Mouse (Mus musculus): Measurements from ENCODE around the gene Maml3. TPM values are rescaled to one million over a fixed set of nuclear protein-coding genes. Genes with fewer than 3 reads are reported as not detected.

Maml3 gene
- polyA plus RNA-seq, 1 experiment from 2014 or later, result 3.6 TPM

DNA sequence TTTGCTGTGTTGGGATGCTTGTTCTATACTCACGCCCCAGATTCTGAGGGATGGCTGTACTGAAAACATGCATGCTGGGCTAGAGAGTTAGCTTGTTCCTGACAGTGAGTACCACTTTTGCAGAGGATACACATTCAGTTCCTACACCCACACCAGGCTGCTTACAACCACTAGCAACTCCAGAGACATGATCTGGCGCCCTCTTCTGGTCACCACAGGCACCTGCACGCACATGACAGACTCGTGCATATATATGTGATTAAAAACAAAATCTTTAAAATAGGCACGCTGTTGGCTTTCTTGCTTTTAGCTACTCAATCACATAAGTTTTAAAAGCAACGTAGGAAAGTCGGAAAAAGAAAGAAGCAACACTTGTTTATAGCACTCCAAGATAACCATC lies 399.7 kb downstream of the Maml3 start:
- H3K36me3 ChIP-seq, result no peaks in the 10 kb centered on the region
- no peak overlapping the region for H3K27ac ChIP-seq
- no peak for DNase-seq (ENCODE audit: low spot score)
- H3K4me3 ChIP-seq, result no peak overlapping the region
- no peaks in the 10 kb centered on the region for H3K9me3 ChIP-seq
- H3K27me3 ChIP-seq (ENCODE audit: insufficient read depth, poor library complexity, severe bottlenecking), result no peaks in the 10 kb centered on the region
- 83% methylated on average over 7 of the region's 7 CpGs for WGBS
- H3K4me1 ChIP-seq, result peaks cover 40% of the 10 kb centered on the region

DNA sequence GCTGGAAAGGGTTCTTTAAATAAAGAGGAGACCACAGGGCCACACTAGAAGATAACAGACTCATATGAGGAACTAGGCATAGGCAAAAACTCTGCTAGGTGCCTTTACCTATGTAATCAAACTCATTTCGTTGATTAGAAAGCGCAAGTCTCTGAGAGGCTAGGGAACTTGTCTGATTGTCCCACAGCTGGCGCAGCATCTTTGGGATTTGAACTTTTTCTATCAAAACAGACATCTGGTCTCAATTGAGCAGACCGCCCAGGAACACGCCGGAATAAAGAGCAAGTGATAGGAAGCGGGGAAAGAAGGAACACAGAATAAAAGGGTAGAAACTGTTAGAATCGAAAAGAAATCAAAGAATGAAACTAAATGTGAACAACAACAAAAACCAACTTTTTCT lies 401.4 kb downstream of the Maml3 start:
- H3K27ac ChIP-seq, result peak overlapping the region; percentile 87; the same call in 1 of the 2 replicates

DNA sequence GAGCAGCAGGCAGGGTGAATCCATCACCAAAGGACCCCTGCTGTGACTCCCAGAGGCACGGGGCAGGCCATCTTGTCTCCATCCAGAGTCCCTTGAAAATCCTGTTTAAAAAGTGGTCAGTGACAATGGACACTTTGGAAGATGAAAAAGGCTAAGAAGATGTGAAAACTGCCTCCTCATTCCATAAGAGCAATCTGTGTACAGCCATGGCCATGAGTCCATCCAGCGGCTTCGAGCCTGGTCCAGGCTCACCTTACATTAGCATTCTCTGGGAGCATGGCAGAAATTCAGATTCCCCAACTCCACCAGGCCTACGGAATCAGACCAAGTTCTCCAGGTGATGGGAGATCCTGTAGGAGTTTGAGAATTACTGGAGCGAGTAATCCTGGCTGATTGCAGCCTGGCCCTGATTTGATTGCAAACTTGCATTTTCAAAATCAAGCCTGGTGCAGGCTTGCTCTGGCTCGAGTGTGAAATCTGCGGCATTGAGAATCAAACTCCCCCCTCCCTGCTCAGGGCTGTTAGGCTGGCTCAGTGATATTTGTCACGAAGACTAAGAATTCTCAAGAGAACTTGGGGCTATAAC lies 402.1 kb downstream of the Maml3 start:
- Histone ChIP-seq H3K27ac (peak overlapping the region; percentile 87; the same call in 1 of the 2 replicates), H3K36me3 (no peaks in the 10 kb centered on the region), H3K4me1 (peaks cover 24% of the 10 kb centered on the region), H3K9me3 (no peaks in the 10 kb centered on the region), H3K4me3 (no peak overlapping the region), H3K27me3 (ENCODE audit: insufficient read depth, poor library complexity, severe bottlenecking) (no peaks in the 10 kb centered on the region)
- WGBS, result 83% methylated on average over 8 of the region's 8 CpGs
- DNase-seq (ENCODE audit: low spot score), result no peak

More for the DNA sequence above, 401.4 kb downstream of the Maml3 start:
- H3K36me3 ChIP-seq, result no peaks in the 10 kb centered on the region
- H3K4me1 ChIP-seq, result peaks cover 30% of the 10 kb centered on the region
- H3K27me3 ChIP-seq (ENCODE audit: insufficient read depth, poor library complexity, severe bottlenecking), result no peaks in the 10 kb centered on the region
- no peak for DNase-seq (ENCODE audit: low spot score)
- no peaks in the 10 kb centered on the region for H3K9me3 ChIP-seq
- WGBS, result 78% methylated on average over 8 of the region's 8 CpGs
- no peak overlapping the region for H3K4me3 ChIP-seq

DNA sequence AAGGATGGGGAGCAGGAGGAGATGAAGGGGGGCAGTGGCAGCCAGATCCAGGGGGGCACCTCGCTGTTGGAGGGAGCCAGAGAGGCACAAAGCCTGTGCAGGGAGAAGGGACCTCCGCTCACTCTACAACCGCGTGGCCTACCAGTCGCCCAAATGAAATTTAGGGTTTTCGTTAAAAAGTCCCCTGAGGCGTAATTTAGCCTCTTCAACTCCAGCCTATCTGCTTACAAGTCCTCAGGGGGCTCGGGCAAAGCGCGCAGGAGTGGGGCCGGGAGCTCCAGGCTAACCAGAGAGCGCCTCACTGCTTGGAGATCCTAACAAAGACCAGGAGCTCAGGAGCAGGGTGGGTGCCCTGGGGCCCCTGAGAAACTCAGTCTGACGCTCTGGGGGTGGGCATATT lies 402.9 kb downstream of the Maml3 start:
- peak; percentile 81 for DNase-seq (ENCODE audit: low spot score)
- Histone ChIP-seq H3K4me3 (peak overlapping the region; percentile 47), H3K36me3 (no peaks in the 10 kb centered on the region), H3K9me3 (no peaks in the 10 kb centered on the region), H3K27ac (peak overlapping the region; percentile 87), H3K27me3 (ENCODE audit: insufficient read depth, poor library complexity, severe bottlenecking) (no peaks in the 10 kb centered on the region), H3K4me1 (peaks cover 23% of the 10 kb centered on the region)
- 11% methylated on average over 13 of the region's 13 CpGs for WGBS

DNA sequence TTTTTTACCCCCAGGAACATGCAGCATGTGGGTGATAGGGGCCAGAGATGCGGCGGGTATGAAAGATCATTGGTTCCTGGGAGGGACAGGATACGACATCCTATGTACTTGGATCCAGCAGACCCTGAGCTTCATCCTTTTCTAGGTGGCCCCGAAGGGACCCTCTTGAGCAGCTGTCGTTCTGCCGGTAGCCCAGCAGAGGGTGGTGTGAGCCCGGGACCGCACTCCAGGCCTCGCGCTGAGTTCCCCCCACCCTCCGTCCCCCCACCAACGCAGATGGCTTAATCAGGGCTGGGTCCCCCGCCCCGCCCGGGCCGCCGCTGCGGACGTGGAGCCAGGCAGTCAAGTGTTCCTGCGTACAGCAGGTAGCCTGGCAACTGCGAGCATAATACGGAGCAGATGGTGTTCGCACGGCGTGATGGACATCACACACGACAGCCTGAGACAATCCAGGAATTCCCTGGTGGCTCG lies 403.6 kb downstream of the Maml3 start:
- H3K27ac ChIP-seq, result peak overlapping the region; percentile 87
- peaks cover 23% of the 10 kb centered on the region for H3K4me1 ChIP-seq
- H3K36me3 ChIP-seq, result peaks cover 2% of the 10 kb centered on the region; the same call in 1 of the 2 replicates
- H3K9me3 ChIP-seq, result no peaks in the 10 kb centered on the region
- WGBS, result under 1% methylated on average over 27 of the region's 27 CpGs
- peak; percentile 94 for DNase-seq (ENCODE audit: low spot score)
- H3K27me3 ChIP-seq (ENCODE audit: insufficient read depth, poor library complexity, severe bottlenecking), result no peaks in the 10 kb centered on the region
- H3K4me3 ChIP-seq, result peak overlapping the region; percentile 47

DNA sequence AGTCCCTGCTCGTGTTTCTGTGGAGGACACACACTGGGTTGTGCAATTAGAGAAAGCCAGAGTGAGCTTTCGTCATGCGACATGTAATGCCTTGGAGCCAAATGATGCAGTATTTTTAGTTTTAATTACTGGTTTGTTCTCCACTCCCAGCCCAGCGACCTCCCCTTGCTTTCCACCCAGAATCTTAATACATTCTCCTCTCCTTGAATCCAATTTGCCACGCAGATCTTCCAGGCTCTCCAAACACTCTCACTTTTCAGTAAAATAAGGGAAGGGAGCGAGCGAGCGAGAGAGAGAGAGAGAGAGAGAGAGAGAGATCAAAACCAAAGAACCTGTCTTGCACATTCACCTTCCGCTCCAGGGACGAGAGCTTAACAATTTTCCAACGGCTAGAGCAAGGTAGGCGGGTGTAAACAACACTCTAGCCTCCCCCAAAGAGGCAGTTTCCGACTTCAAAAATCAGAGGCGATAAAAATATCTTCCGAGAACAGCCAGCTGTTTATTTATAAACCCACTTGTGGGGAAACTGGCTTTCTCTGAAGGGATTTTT lies 404.1 kb downstream of the Maml3 start:
- Histone ChIP-seq H3K27ac (peak overlapping the region; percentile 87), H3K27me3 (ENCODE audit: insufficient read depth, poor library complexity, severe bottlenecking) (no peaks in the 10 kb centered on the region), H3K36me3 (peaks cover 4% of the 10 kb centered on the region; the same call in 1 of the 2 replicates), H3K4me1 (peaks cover 23% of the 10 kb centered on the region), H3K9me3 (no peaks in the 10 kb centered on the region), H3K4me3 (peak overlapping the region; percentile 47)
- 22% methylated on average over 15 of the region's 15 CpGs for WGBS
- DNase-seq (ENCODE audit: low spot score), result no peak

DNA sequence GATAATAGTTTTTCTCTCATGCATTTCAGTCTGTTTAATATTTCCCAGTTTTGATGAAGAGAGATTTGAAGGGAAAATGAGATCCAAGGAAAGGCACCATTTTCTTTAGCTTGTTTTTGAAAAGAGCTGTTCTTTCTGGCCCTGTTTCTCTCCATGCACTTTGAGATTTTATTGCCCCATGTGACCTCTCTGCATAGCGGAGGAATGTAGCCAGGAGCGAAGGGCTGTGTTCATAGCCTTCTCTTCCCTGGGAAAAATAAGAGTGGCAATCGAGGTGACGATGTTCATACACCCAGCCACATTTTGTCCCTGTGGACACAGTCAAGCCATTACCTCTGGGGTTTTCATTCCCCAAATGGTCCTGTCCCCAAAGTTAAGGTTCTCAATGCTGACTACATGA lies 404.8 kb downstream of the Maml3 start:
- Histone ChIP-seq H3K4me1 (peaks cover 23% of the 10 kb centered on the region), H3K4me3 (no peak overlapping the region), H3K36me3 (peaks cover 4% of the 10 kb centered on the region; the same call in 1 of the 2 replicates), H3K27ac (peak overlapping the region; percentile 87; the same call in 1 of the 2 replicates), H3K9me3 (no peaks in the 10 kb centered on the region), H3K27me3 (ENCODE audit: insufficient read depth, poor library complexity, severe bottlenecking) (no peaks in the 10 kb centered on the region)
- no peak for DNase-seq (ENCODE audit: low spot score)
- 72% methylated on average over 4 of the region's 4 CpGs for WGBS

DNA sequence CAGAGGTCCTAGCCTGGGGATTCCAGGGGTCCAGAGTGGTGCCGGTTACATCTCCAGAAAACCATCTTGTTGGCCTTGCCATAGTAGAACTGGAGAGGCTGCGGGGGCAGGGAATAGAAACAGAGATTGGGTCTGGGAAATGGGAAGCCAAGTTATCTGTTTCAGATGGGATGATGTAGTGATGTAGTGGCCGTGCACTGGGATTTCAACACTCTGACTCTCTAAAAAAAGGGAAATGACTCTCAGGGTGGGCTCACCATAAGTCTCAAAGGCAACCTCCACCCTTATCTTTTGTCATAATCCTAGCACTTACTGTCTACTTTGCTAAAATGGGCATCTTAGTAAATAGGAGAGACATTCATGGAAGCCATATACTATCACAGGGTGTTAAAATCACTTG lies 406.9 kb downstream of the Maml3 start:
- peaks cover 23% of the 10 kb centered on the region for H3K4me1 ChIP-seq
- H3K9me3 ChIP-seq, result no peaks in the 10 kb centered on the region
- no peak overlapping the region for H3K27ac ChIP-seq
- peaks cover 4% of the 10 kb centered on the region; the same call in 1 of the 2 replicates for H3K36me3 ChIP-seq
- H3K4me3 ChIP-seq, result no peak overlapping the region
- no peaks in the 10 kb centered on the region for H3K27me3 ChIP-seq (ENCODE audit: insufficient read depth, poor library complexity, severe bottlenecking)
- DNase-seq (ENCODE audit: low spot score), result no peak
- 67% methylated on average over 3 of the region's 3 CpGs for WGBS

DNA sequence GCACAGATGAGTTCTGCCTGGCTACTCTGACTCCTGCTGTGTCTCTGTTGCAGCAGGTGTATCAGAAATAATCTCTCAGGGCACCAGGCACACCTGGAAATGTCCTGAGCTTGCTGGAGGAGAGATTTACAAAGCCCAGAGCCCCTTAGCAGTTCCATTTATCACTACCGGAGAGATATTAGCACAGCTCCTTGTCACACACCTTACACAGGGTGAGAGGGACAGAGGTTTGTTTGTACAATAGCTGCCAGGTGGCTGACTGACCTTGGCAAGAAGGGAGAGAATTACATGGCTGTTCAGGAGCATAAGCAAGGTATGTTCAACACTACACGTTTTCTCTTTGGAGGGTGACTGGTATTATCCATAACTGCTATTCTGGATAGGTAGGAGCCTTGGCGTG lies 409.2 kb downstream of the Maml3 start:
- no peak for DNase-seq (ENCODE audit: low spot score)
- Histone ChIP-seq H3K27me3 (ENCODE audit: insufficient read depth, poor library complexity, severe bottlenecking) (no peaks in the 10 kb centered on the region), H3K9me3 (no peaks in the 10 kb centered on the region), H3K4me3 (no peak overlapping the region), H3K4me1 (peaks cover 6% of the 10 kb centered on the region), H3K27ac (no peak overlapping the region), H3K36me3 (peaks cover 11% of the 10 kb centered on the region; the same call in 1 of the 2 replicates)
- 75% methylated on average over 3 of the region's 3 CpGs for WGBS

DNA sequence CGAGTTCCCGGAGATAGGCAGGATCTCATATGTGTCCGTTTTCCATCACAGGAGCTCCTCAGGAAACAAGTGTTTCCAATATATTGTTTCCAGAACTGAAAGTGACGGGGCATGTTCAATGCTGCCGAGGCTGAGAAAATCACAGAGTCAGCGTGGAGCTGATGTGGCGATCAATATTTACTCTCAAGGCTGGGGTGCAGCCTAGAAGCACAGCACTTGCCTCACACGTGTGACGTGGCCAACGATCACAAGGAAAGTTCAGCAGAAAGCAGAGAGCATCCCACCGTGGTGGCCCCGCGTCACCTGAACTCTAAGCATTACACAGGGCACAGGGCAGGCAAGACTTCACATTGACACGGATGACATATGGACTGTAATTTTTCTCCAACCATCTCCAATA lies 410.3 kb downstream of the Maml3 start:
- Histone ChIP-seq H3K27me3 (ENCODE audit: insufficient read depth, poor library complexity, severe bottlenecking) (no peaks in the 10 kb centered on the region), H3K9me3 (no peaks in the 10 kb centered on the region), H3K27ac (no peak overlapping the region), H3K36me3 (peaks cover 22% of the 10 kb centered on the region), H3K4me1 (no peaks in the 10 kb centered on the region), H3K4me3 (no peak overlapping the region)
- no peak for DNase-seq (ENCODE audit: low spot score)
- 84% methylated on average over 14 of the region's 14 CpGs for WGBS

DNA sequence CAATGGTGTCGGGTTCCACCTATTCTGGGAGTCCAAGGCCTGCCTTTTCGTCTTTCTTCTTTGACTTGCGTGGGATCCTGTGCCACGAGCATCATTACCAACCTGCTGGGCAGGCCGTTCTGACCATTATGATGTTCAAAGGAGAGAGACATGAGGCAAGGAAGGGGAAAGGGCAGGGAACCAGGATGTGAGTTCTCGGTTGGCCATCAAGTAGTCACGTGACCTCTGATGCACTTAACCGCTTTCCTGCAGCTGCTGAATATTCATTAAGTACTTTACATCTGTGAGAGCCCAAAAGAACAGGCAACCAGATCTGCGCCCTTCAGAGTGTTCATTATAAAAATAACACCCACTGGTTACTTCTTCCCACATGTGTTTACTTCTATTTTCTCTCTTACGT lies 411.7 kb downstream of the Maml3 start:
- peaks cover 25% of the 10 kb centered on the region for H3K36me3 ChIP-seq
- no peaks in the 10 kb centered on the region for H3K4me1 ChIP-seq
- no peak overlapping the region for H3K27ac ChIP-seq
- DNase-seq (ENCODE audit: low spot score), result no peak
- no peaks in the 10 kb centered on the region for H3K27me3 ChIP-seq (ENCODE audit: insufficient read depth, poor library complexity, severe bottlenecking)
- H3K4me3 ChIP-seq, result no peak overlapping the region
- H3K9me3 ChIP-seq, result no peaks in the 10 kb centered on the region
- 87% methylated on average over 10 of the region's 10 CpGs for WGBS

DNA sequence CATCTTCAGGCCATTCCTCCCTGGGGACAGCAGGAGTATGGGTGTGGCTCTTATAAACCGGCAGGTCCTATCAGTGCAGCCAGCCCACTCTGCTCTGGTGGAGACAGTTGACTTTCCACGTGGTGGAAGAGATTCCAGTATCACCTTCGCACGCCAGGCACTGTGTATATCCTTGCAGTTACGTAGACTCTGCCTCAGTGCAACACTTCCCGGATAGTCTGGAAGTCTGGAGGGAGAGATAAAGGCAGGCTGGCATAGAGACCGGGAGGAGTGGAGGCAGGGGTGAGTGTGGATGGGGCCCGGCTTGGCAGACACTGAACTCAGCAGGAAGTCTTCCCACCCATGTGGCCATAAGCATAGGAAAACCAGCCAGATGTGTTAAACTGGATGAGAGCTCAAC lies 416.2 kb downstream of the Maml3 start:
- no peaks in the 10 kb centered on the region for H3K27me3 ChIP-seq (ENCODE audit: insufficient read depth, poor library complexity, severe bottlenecking)
- H3K4me1 ChIP-seq, result no peaks in the 10 kb centered on the region
- DNase-seq (ENCODE audit: low spot score), result no peak
- no peak overlapping the region for H3K27ac ChIP-seq
- H3K36me3 ChIP-seq, result peaks cover 21% of the 10 kb centered on the region
- no peaks in the 10 kb centered on the region for H3K9me3 ChIP-seq
- WGBS, result 60% methylated on average over 8 of the region's 8 CpGs
- H3K4me3 ChIP-seq, result no peak overlapping the region

DNA sequence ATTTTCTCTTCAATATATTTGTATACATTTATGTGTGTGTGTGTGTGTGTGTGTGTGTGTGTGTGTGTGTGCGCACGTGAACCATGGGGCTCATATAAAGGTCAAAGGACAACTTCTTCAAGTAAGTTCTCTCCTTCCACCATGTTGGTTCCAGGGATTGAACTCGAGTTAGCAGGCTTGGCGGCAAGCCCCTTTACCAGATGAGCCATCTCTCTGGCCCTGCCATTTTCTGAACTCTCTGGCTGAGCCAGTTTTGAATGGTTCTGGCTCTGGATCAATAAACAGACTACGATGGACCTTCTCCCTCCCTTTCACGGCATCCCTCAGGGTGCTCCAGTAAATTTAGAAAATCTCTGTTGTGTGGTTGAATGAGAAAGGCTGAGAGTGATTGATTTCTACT lies 418.1 kb downstream of the Maml3 start:
- Histone ChIP-seq H3K4me1 (no peaks in the 10 kb centered on the region), H3K36me3 (peaks cover 18% of the 10 kb centered on the region), H3K27ac (no peak overlapping the region), H3K9me3 (no peaks in the 10 kb centered on the region), H3K4me3 (no peak overlapping the region), H3K27me3 (ENCODE audit: insufficient read depth, poor library complexity, severe bottlenecking) (no peaks in the 10 kb centered on the region)
- no peak for DNase-seq (ENCODE audit: low spot score)
- WGBS, result 87% methylated on average over 6 of the region's 6 CpGs
